Mouse (Mus musculus): ENCODE data around the gene Taok3. TPM values are rescaled to one million over a fixed set of nuclear protein-coding genes. Genes with fewer than 3 reads are reported as not detected.
A peak's percentile ranks its signal among the peaks of the same experiment; 100 is the strongest.

Taok3 gene
- total RNA-seq, 1 experiment from 2014 or later, result 90.0 TPM

DNA sequence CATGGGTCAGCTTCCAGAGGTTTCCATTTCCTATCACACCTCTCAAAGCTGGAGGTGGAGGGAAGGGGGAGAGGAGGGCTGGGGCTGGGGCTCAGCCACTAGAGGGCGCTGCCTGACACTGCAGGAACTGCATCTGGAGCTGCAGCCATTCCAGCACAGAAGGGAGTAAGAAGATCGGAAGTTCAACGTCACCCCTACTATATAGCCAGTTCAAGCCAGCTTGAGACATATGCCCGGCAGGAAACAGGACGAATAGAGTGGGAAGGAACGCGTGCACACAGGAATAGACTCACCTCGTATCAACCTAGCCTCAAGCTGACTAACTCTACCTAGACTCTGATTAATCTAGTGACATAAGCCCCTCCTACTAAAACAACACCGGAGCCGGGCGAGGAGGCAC, 187.8 kb downstream of the Taok3 start:
- ATAC-seq (replicated peaks; ENCODE audit: insufficient number of reproducible peaks, low FRiP score, low TSS enrichment, poor library complexity, severe bottlenecking), result peak; percentile 85

DNA sequence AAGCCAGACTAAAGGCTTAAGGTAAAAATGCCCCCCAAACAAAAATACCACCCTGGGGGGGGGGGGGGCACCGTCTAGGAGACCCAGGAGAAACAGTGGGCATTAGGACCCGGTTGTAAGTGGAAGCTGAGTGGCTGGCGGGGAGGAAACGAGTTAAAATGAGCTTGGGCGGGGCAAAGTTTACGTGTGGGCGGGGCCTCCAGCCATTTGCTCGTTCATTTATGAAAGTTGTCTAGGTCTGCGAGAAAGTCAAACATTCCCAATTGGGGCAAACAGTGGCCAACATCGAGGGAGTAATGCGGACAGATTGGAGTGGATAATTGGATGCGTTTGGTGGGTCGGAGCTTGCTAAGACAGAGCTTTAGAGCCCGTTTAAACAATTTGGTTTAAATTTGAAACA, 193.5 kb downstream of the Taok3 start:
- peak; percentile 65 for ATAC-seq (replicated peaks; ENCODE audit: insufficient number of reproducible peaks, low FRiP score, low TSS enrichment, poor library complexity, severe bottlenecking)

GRCm38 (mm10) chr5:117313909-117314308, 194.0 kb downstream of the Taok3 start:
- no peak for ATAC-seq (replicated peaks; ENCODE audit: insufficient number of reproducible peaks, low FRiP score, low TSS enrichment, poor library complexity, severe bottlenecking)

GRCm38 (mm10) chr5:117314587-117315428, 194.9 kb downstream of the Taok3 start:
- ATAC-seq (replicated peaks; ENCODE audit: insufficient number of reproducible peaks, low FRiP score, low TSS enrichment, poor library complexity, severe bottlenecking), result no peak

GRCm38 (mm10) chr5:117318741-117319629, 199.1 kb downstream of the Taok3 start, which contains the start of gene Vsig10:
TSS of gene Vsig10 (plus strand) at chr5:117319083.
- peak; percentile 38; the same call in 1 of the 2 replicates for ATAC-seq (replicated peaks; ENCODE audit: insufficient number of reproducible peaks, low FRiP score, low TSS enrichment, poor library complexity, severe bottlenecking)

GRCm38 (mm10) chr5:117323751-117324150, 203.8 kb downstream of the Taok3 start:
- no peak for ATAC-seq (replicated peaks; ENCODE audit: insufficient number of reproducible peaks, low FRiP score, low TSS enrichment, poor library complexity, severe bottlenecking)

Other genes starting within 250 kb of the Taok3 start
- 88.9 to 99.4 TPM (median 95.5 TPM) in 3 replicates for gene Suds3, start 4.0 kb upstream of the Taok3 start, total RNA-seq (2017)
- gene Pebp1, start 167.5 kb downstream of the Taok3 start, total RNA-seq (2017), result 23.5 to 34.1 TPM (median 27.5 TPM) in 3 replicates
- 4.9 to 5.5 TPM (median 5.2 TPM) in 3 replicates for gene Vsig10, start 199.0 kb downstream of the Taok3 start, total RNA-seq (2017)
- gene Wsb2, start 237.2 kb downstream of the Taok3 start, total RNA-seq (2017), result 35.9 to 42.1 TPM (median 41.8 TPM) in 3 replicates

Measured in monocyte, adult 5-6 weeks (primary cell).